Mouse (Mus musculus): Measurements from ENCODE around the gene Dnase2b.
A peak's percentile ranks its signal among the peaks of the same experiment; 100 is the strongest.

Dnase2b gene

DNA sequence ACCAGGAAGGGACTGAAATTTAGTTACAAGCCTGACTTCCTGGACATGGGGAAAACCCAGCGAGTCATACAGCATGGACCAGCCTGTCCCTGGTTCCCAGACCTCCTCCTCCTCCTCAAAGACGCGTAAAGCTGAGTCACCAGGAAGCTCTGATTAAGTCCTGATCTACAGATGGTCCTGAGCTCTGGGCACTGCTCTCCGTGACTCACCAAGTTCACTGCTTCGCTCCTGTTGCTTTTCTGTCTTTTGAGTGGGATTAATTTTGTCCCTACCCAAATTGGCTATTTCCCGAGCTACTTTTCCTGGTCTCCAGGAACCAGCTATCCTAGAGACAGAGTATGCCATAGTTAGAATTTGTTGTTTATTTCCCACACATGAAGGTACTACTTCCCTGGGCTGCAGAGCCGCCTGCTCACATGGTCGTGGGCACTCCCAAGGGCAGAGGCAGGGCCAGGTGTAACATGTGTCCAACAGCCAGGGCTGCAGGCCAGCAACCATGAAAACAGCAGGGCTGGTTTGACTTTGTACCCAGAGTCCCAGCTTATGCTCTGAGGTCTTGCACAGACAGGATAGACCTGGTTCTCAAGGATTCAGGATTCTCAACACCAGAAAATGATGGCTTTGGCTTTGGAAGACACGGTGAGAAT lies 47.4 kb downstream of the Dnase2b start:
- DNase-seq = no peak

DNA sequence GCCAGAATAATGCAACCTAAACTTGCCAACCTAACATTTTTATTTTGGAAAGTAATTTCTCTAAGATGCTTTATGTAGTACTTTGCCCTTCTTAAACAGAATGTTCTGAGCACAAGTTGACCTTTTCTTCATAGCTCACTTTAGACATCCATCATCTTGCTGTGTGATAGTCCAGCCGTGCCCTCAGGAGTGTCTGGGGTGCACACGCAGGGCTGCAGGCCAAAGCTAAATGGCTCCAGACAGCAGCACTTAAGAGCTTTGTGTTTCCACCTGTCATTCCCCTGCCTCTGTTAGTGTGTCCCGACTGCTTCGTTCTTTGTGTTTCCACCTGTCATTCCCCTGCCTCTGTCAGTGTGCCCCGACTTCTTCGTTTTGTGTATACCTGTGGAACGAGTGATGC lies 48.0 kb downstream of the Dnase2b start:
- DNase-seq = no peak

DNA sequence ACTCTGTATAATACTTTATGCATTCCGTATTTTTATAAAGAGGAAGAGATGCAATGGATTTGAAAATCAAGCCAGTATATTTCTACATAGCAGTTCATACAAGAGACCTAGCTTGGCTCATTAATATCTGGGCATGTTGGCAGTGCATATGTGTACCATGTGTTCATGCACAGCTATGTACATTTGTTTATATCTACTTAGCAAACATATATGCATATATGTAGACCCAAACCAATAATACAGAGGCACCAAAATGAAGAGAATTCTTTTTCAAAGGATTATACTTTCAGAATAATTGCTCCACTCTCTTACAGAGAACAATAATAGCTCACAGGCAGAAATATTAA lies 50.4 kb downstream of the Dnase2b start:
- DNase-seq = no peak

- DNase-seq = peak; percentile 37
These were observed 50.9 kb downstream of the Dnase2b start for GRCm38 (mm10) chr3:146564268-146565064.

DNA sequence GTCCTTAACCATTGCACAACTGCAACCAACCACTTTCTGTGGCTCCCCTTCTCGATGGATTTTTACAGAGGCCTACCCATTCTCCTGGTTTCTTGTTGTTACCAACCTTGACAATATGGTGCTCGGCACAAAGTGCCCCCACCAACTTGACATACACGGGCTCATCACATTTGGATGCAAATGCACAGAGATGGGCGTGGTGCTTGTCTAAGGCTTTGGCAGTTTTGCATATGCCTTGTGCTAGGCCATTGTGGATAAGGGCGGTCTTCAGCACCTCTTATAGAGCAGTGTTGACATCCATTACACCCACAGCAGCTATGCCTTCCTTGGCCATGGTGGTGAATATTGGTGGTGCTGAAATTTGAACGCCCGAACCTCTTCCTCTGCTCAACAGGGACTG lies 52.5 kb downstream of the Dnase2b start:
- no peak for DNase-seq

DNA sequence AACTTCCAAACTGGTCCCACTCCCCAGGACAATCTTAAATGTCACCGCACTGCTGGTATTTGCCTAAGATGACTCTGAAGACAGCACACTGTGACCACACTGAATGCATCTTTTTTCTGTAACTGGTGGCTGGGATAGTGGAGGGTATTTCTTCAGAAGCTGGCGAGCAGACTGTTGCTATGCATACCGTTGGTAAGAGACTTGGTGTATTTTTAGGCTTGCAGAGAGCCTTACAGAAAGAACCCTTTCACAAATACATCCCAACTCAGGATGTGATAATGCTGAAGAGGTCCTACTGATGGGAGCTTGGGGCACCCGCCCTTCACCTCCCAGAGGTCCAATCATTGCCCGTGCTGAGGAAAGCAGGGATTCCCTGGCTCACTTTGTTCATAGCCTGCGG lies 57.9 kb downstream of the Dnase2b start:
- no peak for DNase-seq

DNA sequence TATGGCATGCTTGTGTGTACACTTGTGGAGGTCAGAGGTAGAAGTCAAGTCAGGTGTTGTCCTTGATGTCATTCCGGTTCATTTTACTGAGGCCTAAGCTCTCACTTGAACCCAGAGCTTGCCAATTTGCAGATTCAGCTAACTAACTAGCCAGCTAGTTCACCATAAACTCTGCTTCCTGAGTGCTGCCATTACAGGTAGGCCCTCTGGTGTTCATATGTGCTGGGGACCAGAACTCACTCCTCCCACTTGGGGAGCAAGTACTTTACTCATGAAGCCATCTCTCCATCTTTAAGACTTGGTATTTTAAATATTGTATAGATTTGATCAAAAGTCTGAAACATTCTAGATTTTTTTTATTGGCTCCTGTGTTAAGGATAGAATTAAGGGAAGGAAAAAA lies 58.8 kb downstream of the Dnase2b start:
- DNase-seq = no peak

DNA sequence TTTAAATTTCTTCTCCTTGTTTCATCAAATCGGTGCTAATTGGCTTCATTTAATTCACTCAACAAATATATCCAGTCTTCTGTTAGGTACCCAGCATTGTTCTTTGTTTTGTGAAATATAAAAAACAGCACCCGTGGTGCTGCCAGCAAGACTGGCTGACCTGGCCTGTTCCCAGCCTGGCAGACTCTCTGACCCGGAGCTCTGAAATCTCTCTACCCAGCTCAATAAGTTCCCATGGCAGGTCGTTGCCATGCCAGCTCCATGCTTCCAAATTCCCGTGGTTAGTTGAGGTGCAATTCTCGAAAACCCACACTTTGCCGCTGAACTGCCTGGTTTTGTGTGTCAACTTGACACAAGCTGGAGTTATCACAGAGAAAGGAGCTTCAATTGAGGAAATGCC lies 60.6 kb downstream of the Dnase2b start:
- no peak for DNase-seq

DNA sequence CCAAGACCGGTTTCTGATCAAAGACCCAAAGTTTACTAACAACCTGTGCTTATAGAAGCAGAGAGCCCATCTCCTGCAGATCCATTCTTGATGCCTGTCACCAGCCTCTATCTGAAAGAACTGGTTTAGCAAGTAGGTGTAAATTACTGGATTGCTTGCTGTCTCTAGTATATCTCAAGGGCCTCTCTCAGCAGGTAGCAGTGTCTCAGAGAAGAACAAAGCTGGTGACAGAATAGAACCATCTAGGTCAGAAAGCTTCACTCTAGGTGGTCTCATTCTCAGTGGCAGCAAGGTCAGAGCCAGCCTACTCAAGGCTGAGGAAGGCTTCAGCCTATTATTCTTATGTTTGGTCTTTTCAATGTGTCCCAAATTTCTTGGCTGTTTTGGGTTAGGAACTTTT lies 71.8 kb downstream of the Dnase2b start:
- DNase-seq = no peak

DNA sequence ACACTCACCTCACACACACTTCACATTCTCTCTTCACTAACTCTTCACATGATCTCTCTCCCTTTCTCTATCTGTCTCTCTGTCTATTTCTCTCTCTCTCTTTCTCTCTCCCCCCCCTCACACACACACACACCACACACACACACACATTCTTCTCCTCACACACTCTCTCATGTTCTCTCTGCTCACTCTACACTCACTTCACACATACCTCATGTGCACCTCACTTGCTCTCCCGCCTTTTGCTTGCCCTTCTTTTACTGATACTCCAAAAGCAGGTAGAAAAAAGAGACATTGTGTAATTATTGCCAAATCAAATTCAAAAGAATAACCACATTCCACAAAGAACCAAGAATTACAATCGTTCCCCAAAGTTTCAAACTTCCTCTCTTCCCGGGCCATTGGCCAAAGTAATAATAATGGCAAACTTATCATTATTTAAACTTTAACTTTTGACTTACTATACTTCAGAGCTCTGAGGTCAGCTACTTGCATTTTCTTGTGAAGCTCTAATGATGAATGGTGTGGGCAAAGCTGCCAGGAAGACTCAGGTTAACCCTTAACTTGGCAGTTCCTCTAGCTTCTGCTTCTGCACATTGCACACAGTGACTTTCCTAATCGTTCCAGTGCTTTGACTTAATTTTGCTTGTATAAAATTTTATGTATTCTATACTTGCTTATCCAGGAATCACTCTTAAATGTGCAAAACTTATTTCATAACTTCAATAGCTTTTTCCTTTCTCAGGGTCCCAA lies 74.7 kb downstream of the Dnase2b start:
- DNase-seq = no peak

GRCm38 (mm10) chr3:146534986-146535385 lies 80.4 kb downstream of the Dnase2b start:
- no peak for DNase-seq
